Mouse (Mus musculus) monocyte, adult 5-6 weeks (primary cell): ENCODE results near the gene Mrpl30. TPM values are rescaled to one million over a fixed set of nuclear protein-coding genes. Genes with fewer than 3 reads are reported as not detected.

Experiments used
- ATAC-seq: fragments of 153-309, 156-312 bp; replicated peaks from 2 replicates; pipeline ENCODE4 v1.8.0; 2017; ENCODE audit warnings: mild to moderate bottlenecking; ENCODE audit not compliant: low TSS enrichment, insufficient number of reproducible peaks, severe bottlenecking, poor library complexity, low FRiP score
- total RNA-seq: library from RNA; stranded (forward); fragments of 200-1000, 200-491, 200-594 nt; gene quantifications from 3 replicates; pipeline ENCODE4 v1.2.3, GENCODE M21; 2017

Mrpl30 gene
- total RNA-seq, result 84.5 to 131 TPM (median 95.7 TPM) in 3 replicates

DNA sequence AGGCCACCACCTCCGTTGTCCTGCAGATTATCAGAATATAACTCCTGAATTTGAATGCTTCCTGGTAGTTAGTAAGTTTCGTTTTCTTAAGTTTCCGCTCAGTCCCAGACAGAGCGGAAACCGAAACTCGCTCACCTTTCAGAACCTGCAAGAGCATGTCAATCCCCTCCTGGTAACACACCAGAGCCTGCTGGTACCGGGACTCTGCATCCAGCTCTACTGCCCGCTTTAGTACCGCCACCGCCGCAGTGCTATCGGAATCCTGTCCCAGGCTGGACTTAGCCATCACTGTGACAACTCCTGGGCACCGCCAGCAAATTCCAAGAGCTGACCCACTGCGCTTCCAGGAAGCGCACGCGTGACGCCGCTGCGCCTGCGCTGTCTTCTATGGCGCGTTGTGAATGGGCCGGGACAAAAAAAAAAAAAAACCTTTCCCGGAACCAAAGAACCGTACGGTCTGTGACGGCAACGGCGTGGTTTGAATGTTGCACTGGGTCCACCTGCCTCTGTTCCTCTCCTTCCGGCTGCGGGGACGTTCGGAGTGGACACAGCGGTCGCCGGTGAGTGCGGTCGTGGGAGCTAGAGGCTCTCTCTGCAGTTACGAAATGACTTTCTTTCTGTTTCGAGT, at the start of gene Mrpl30, which contains the start of gene Mitd1:
Gene Mrpl30, plus strand, starts transcription at position 453 of the 628 bp plus-strand sequence.
Gene Mitd1, minus strand, starts transcription at position 387 of the 628 bp plus-strand sequence.
- peak; percentile 88 for ATAC-seq

- ATAC-seq, result no peak
These were observed 43.4 kb upstream of the Mrpl30 start for GRCm38 (mm10) chr1:37846878-37847277.

DNA sequence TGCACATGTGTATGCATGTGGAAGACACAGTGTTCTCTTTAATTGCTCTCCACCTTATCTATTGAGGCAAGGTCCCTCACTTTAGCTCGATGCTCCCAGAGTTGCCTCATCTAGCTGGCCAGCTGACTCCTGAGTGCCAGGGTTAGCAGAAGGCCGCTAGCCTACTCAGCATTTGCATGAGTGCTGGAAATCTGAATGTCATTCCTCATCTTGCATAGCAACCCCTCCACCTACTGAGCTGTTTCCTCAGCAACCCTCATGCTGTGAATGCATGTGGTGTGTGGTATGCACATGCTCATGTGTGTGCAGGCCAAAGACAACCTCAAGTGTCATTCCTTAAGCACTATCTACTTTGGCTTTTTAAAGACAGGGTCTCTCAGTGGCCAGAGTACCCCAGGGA, 39.6 kb upstream of the Mrpl30 start:
- no peak for ATAC-seq

GRCm38 (mm10) chr1:37864511-37865400, 25.5 kb upstream of the Mrpl30 start:
- ATAC-seq, result peak; percentile 86

DNA sequence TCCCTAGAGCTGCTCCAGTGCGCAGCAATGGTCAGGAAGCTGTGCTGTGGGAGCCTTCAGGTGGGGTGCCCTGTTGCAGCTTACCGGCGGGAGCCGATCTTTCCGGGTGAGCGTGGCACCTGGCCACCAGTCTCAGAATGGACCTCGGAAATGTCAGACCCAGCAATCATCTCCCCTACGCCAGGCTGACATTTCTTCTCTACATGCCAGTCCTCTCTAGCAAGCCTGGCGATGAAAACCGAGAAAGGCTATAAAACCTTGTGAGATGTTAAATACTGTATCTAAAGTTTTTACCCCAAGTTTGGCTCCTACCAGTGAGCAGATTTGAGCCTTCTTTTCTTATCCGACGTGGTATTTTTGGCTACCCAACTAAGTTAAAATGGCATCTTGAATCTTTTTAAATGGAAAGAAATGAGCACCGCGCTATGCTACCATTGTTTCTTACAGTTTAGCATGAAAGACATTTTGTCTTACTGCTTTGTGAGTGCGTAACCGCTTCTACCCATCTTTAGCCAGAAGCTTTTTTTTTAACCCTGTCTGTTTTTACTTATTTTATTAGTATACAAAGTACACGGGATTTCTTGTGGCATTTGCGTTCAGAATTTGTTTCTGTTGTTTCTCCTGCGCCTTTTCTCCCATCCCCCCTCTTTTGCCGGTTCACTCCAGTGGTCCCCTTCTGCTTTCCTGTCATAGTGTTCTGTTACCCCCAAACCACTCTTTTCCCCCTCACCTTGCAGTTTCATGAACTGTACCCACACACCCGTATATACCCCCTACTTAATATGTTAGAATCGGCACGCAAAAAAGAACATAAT, 24.7 kb upstream of the Mrpl30 start:
- no peak for ATAC-seq

- ATAC-seq, result no peak
These were observed 24.0 kb upstream of the Mrpl30 start, which contains the start of gene Tsga10 for GRCm38 (mm10) chr1:37866286-37866685. TSS of gene Tsga10 (minus strand) at chr1:37866429.

DNA sequence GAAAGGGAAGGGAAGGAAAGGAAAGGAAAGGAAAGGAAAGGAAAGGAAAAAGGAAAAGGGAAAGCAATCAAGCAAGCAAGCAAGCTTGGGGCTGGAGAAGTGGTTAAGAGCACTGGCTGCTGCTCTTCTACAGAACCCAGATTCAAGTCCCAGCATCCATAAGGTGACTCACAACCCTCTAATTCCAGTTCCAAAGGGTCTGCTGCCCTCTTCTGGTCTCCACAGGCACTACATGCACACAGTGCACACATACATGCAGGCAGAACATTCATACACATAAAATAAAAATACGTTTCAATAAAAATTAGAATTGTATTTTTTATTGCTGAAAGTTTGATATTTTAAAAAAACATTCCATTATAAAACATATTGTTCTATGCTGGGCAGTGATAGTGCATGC, 23.2 kb upstream of the Mrpl30 start:
- ATAC-seq, result no peak

DNA sequence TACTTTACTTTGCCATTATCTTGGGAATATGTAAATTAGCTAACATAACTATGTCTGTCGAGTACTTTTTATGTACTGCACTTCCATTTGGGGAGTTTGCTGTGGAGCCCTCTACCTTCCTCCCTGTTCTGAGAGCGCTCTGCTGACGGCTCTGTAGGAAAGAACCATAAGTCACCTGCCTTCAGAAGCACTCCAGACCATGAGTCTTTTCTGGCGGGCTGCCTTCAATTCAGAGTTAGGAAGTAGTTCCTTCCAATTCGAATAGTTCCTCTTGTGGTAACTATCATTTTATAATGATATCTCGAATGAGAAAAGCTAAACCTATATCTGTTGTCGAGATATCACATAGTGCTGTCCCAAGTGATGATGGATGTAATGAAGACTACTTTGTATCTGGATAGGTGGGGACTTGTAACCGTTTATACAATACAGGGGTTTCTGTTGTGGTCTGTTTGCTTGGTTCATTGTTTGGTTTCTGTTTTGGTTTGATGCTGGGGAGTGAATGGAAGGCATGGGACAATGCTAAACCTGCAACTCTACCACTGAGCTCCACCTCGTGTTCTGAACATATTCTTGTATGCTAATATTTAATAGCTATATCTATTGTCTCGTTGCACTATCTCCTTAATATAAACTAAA, 22.5 kb upstream of the Mrpl30 start:
- no peak for ATAC-seq

GRCm38 (mm10) chr1:37868640-37869039, 21.6 kb upstream of the Mrpl30 start:
- ATAC-seq, result no peak

DNA sequence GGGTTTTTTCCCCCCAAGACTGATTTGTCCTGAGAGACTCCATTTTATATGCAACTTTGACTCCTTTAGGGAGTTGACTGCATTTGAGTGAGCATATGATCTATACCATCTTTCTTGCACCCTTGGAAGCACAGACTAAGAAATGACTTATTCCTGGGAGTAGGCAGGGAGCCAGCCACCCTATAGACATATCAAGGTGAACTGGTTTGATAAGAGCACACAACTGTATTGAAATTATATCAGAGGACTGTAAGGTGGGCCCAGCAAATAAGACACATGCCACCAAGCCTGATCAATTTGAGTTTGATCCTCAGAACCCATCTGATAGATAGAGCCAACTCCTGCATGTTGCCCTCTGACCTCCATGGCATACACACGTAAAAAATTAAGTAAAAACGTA, 20.9 kb upstream of the Mrpl30 start:
- no peak for ATAC-seq

GRCm38 (mm10) chr1:37871704-37872103, 18.6 kb upstream of the Mrpl30 start, which contains the start of gene Lipt1:
TSS of gene Lipt1 (plus strand) at chr1:37871738.
- no peak for ATAC-seq

DNA sequence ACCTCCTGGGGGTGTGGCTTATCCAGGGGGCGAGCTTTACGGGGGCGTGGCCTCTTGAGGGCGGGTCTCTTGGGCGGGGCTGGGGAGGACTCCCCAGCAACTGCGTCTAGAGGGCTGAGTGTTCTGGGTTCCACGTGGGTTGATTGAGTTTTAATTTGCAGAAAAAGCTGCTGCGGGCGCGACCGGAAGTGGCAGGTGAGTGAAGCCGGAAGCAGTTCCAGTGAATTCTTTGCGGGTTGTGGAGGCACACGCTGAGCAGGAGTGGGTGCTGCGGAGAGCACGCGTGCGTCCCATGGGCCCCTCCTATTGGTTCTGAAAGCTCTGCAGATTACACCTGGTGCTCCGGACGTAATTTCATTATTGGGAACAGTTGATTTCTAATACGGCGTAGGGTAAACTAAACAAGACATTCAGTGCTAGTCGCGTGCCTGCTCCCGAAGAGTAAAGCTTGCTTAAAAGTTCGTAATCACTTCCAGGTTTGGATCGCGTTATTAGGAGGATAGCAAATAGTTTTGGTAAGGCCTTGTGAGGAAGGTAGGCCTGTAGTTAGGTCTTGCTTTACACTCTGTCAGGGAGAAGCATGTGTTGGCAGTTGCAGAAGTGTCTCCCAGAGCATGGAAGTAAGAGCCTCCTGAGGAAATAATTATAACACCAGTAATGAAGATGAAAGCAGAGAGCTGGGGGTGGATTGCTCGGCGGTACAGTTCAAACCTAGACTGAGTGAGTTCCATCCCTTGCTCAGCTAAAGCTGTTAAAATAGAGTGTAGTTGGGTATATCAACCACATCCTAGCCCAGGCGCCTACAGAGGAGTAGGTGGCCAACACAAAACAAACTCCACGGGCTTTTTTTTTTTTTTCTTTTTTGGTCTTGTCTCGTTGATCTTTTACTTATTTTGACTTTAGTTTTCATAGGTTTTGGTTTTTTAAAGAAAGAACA, 17.9 kb upstream of the Mrpl30 start:
- ATAC-seq, result peak; percentile 62

DNA sequence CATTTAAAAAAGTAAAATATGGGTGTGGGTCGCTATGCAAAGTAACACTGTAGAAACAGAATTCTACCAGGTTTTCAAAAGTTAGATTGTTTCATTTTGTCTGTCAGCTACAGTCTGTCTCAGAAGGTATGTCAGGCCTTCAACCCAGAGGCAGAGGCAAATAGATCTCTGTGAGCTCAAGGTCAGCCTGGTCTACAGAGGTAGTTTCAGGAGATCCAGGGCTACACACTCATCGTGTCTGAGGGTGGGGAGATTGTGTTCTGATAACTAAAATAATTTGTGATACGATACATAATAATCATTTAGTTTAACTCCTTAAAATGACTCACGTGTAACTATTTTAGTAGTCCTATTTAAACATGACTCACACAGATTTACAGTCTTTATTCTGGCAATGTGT, 17.1 kb upstream of the Mrpl30 start:
- no peak for ATAC-seq

- ATAC-seq, result no peak
These were observed 12.4 kb upstream of the Mrpl30 start for GRCm38 (mm10) chr1:37877736-37878460.

DNA sequence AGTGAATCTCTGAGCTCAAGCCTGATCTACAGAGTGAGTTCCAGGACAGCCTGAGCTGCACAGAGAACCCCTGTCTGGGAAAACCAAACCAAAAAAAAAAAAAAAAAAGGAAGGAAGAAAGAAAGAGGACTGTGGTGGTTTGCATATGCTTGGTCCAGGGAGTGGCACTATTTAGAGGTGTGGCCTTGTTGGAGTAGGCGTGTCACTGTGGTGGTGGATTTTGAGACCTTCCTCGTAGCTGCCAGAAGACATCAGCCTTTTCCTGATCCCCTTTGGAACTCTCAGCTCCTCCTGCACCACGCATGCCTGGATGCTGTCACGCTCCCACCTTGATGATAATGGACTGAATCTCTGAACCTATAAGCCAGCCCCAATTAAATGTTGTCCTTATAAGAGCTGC, 6.9 kb upstream of the Mrpl30 start:
- ATAC-seq, result no peak

DNA sequence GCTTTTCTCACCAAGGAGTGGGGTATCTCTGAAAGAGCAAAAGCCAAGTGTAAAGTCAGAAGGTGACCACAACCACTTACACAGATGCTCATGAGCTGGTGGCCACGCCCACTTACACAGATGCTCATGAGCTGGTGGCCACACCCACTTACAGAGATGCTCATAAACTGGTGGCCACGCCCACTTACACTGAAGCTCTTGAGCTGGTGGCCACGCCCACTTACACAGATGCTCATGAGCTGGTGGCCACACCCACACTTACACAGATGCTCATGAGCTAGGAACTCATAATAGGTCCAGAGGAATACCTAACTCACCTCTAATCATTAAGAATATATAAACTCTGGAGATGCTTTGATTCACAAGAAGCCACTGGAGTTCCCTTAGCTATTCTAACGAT, 5.8 kb upstream of the Mrpl30 start:
- ATAC-seq, result 0 out of 2 replicates have a peak, but pooled peaks have one; percentile 43

DNA sequence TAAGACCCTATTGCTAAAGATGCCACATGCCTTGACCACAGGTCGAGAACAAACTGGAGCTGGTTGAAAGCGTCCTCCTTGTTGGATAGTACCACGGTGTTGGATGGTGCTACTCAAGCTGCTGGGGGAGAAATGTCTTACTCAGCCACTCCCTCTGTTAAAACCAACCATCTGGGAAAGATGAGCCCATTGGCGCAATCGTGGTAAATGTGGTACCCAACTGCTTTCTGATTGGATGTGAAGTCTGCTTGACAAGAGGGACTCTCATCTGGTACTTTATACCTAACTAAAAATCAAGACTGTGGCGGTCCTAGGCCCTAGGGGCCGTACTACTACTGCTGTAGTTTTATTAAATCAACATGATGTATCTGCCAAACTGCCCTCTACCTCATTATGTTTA, 1.1 kb upstream of the Mrpl30 start:
- ATAC-seq, result no peak
